Mouse (Mus musculus) liver, embryonic 14.5 days (tissue): ENCODE results near the gene Afg1l. TPM values are rescaled to one million over a fixed set of nuclear protein-coding genes. Genes with fewer than 3 reads are reported as not detected.
A peak's percentile ranks its signal among the peaks of the same experiment; 100 is the strongest.

Experiments used
- ATAC-seq: fragments of 200-750 bp; cut with Nextera tagmentation; 2 replicates; pipeline ENCODE4 v1.8.0; 2017; ENCODE audit warnings: moderate number of reproducible peaks, mild to moderate bottlenecking, moderate library complexity; ENCODE audit not compliant: insufficient read depth
- DNase-seq, 3 experiments: peaks; one replicate each; pipeline ENCODE4 v3.0.0-alpha.2; 2012 to 2013; ENCODE audit warnings: low read depth in 3 of 3, low spot score in 3 of 3
- H3K27ac ChIP-seq: fragments of 300-500 bp; sonication (generic); 2 replicates; pipeline ENCODE4 v1.5.1; 2014; ENCODE audit warnings: moderate library complexity, mild to moderate bottlenecking, control low read depth, inconsistent platforms
- H3K27me3 ChIP-seq: fragments of 300-500 bp; sonication (generic); 2 replicates; pipeline ENCODE4 v1.6.1; 2014; ENCODE audit warnings: mild to moderate bottlenecking, low read length, moderate library complexity; ENCODE audit not compliant: control insufficient read depth, insufficient read depth
- H3K36me3 ChIP-seq: fragments of 300-500 bp; sonication (generic); replicated peaks from 2 replicates; pipeline ENCODE4 v1.6.1; 2014; ENCODE audit warnings: low read depth; ENCODE audit not compliant: control insufficient read depth, insufficient read depth
- H3K4me1 ChIP-seq, 2 experiments: fragments of 200-500 bp in 1 of 2; fragments of 300-500 bp in 1 of 2; sonication (generic) in 1 of 2; replicated peaks; 2 replicates each; pipeline ENCODE4 v1.6.1; 2012 to 2014; ENCODE audit warnings: antibody characterized with exemption in 1 of 2, inconsistent platforms in 1 of 2, low read length in 1 of 2; ENCODE audit not compliant: control insufficient read depth in 2 of 2, insufficient read depth in 2 of 2
- H3K4me2 ChIP-seq: fragments of 300-500 bp; sonication (generic); 2 replicates; pipeline ENCODE4 v1.6.1; 2014; ENCODE audit warnings: low read depth, mild to moderate bottlenecking, control low read depth, moderate library complexity
- H3K4me3 ChIP-seq, 2 experiments: fragments of 200-500 bp in 1 of 2; fragments of 300-500 bp in 1 of 2; sonication (generic) in 1 of 2; 2 replicates each; pipeline ENCODE4 v1.5.1; 2012 to 2014; ENCODE audit warnings: low read depth in 2 of 2, low read length in 2 of 2, mild to moderate bottlenecking in 2 of 2, control low read depth in 1 of 2, inconsistent platforms in 1 of 2, moderate library complexity in 1 of 2; ENCODE audit not compliant: insufficient read depth in 1 of 2
- H3K9ac ChIP-seq: fragments of 300-500 bp; sonication (generic); replicated peaks from 2 replicates; pipeline ENCODE4 v1.6.1; 2014; ENCODE audit warnings: mild to moderate bottlenecking, control low read depth, moderate library complexity
- H3K9me3 ChIP-seq: fragments of 300-500 bp; sonication (generic); 2 replicates; pipeline ENCODE4 v1.6.1; 2016; ENCODE audit warnings: low read length, mixed read lengths; ENCODE audit not compliant: control insufficient read depth
- CTCF ChIP-seq: IDR thresholded peaks from 2 replicates; pipeline ENCODE4 v1.5.1; 2016; ENCODE audit warnings: antibody characterized with exemption, low read depth, control low read depth
- EP300 ChIP-seq: IDR thresholded peaks from 2 replicates; pipeline ENCODE4 v1.6.1; 2016; ENCODE audit warnings: antibody characterized with exemption, low read depth
- WGBS: fragments of 180-500 bp; shearing (Covaris S2); extraction: QIAGEN DNeasy Blood & Tissue Kit; methylation state at CpG from one replicate; pipeline ENCODE4 v1.1.7; 2014; ENCODE audit not compliant: insufficient replicate concordance; 5-methylcytosine and 5-hydroxymethylcytosine counted together
- polyA plus RNA-seq, 2 experiments: library from polyadenylated mRNA; depleted of rRNA in 1 of 2; stranded (reverse) in 1 of 2; unstranded in 1 of 2; fragments of >200 nt; fragmentation: Nextera tagmentation in 1 of 2; extraction: Ambion mirVana in 1 of 2; gene quantifications; 2 replicates each; pipeline versions ENCODE4 v1.2.1 to v1.2.3; 2012 to 2014

Afg1l gene
- polyA plus RNA-seq, 2 experiments, result 1.8 to 2.2 TPM

- Histone ChIP-seq H3K27me3 (no peaks in the 10 kb centered on the region), H3K27ac (no peak overlapping the region), H3K4me1 (peaks cover 0 to 2% of the 10 kb centered on the region in 2 experiments; a peak in 1 of 4 replicates), H3K9me3 (no peaks in the 10 kb centered on the region), H3K36me3 (no peaks in the 10 kb centered on the region), H3K4me2 (no peak overlapping the region), H3K4me3 (no peak overlapping the region), H3K9ac (no peak overlapping the region)
- WGBS, result 72% methylated on average over 11 of the region's 11 CpGs
- TF ChIP-seq CTCF (no peak), EP300 (no peak)
- ATAC-seq, result no peak
- no peak for DNase-seq
Observed at GRCm38 (mm10) chr10:42341815-42342457, 136.4 kb downstream of the Afg1l start.

DNA sequence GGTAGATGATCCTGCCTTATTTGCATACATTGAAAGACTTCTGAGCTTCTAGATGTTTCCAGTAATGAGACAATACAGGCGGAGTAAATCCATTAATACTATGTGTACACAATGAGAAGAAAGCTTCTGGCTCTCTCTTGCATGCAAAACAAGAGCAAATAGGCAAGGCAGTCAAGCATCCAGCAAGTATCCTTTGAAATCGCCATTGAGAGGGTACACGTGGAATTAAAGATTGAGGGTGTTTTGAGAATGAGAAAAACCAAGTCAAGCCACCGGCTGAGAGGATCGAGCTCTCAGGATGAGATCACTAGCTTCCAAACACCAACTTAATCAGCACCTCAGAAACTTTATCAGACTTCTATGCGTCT lies 138.0 kb downstream of the Afg1l start:
- Histone ChIP-seq H3K4me2 (no peak overlapping the region), H3K4me1 (peaks cover 0 to 2% of the 10 kb centered on the region in 2 experiments; a peak in 1 of 4 replicates), H3K9ac (no peak overlapping the region), H3K27ac (no peak overlapping the region), H3K4me3 (no peak overlapping the region), H3K9me3 (no peaks in the 10 kb centered on the region), H3K36me3 (no peaks in the 10 kb centered on the region), H3K27me3 (no peaks in the 10 kb centered on the region)
- WGBS, result 50% methylated on average over 6 of the region's 6 CpGs
- no peak for TF ChIP-seq EP300
- no peak for TF ChIP-seq CTCF
- no peak for DNase-seq
- ATAC-seq, result no peak

DNA sequence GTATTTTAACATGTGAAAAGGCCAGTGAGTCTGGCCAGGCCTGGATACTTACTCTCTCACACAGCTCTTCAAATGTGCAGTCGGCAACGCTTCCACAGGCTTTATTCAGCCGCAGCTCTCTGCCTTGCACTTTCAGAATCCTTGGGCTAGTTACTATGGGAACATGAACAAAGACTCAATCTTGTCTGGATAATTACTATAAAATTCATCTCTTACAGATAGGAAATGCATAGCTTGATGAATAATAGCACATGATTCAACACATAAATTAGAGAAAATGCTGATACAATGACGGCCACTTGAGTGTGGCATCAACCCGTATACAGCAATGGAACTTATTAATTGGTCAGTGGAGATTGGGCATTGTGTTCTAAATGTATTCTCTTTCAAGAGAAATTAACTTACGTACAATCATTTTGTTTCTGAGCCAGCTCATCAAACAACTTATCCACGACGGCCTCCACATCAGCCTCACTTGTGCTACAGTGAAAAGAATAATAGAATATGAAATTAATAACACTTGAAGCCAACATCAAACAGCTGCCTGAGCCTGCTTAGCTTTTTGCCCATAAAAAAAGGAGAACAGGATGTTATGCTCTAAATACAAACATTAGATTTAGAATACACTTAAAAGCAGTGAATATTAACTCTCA lies 138.5 kb downstream of the Afg1l start:
- TF ChIP-seq CTCF (no peak), EP300 (no peak)
- Histone ChIP-seq H3K4me3 (no peak overlapping the region), H3K27ac (no peak overlapping the region), H3K4me1 (peaks cover 0 to 2% of the 10 kb centered on the region in 2 experiments; a peak in 1 of 4 replicates), H3K9ac (no peak overlapping the region), H3K27me3 (no peaks in the 10 kb centered on the region), H3K36me3 (no peaks in the 10 kb centered on the region), H3K9me3 (no peaks in the 10 kb centered on the region), H3K4me2 (no peak overlapping the region)
- WGBS, result 85% methylated on average over 8 of the region's 8 CpGs
- DNase-seq, result no peak
- ATAC-seq, result no peak

DNA sequence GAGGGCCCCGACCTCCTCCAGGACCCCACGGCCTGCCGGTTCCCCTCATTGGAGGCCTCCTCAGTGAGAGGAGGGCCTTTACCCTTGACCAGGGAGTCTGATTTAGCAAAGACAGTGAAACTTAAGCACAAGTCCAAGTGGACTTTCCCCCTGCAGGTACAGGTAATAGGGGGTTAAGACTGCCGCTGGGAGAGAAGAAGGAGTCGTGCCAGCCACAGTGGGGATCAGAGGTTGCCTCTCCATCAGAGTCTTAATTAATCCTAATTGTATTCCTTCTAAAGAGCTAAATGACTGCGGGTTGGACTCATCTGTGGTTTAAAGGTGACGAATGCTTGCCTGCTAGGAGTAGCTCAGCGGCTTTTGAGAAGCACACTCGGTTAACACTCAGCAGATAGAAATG lies 139.9 kb downstream of the Afg1l start:
- DNase-seq (no peak), ATAC-seq (no peak)
- TF ChIP-seq EP300 (no peak), CTCF (no peak)
- H3K4me2 ChIP-seq, result no peak overlapping the region
- peaks cover 0 to 2% of the 10 kb centered on the region in 2 experiments; a peak in 1 of 4 replicates for H3K4me1 ChIP-seq
- WGBS, result 81% methylated on average over 9 of the region's 9 CpGs
- no peak overlapping the region for H3K4me3 ChIP-seq
- no peaks in the 10 kb centered on the region for H3K36me3 ChIP-seq
- no peaks in the 10 kb centered on the region for H3K9me3 ChIP-seq
- H3K27me3 ChIP-seq, result no peaks in the 10 kb centered on the region
- no peak overlapping the region for H3K9ac ChIP-seq
- H3K27ac ChIP-seq, result no peak overlapping the region

DNA sequence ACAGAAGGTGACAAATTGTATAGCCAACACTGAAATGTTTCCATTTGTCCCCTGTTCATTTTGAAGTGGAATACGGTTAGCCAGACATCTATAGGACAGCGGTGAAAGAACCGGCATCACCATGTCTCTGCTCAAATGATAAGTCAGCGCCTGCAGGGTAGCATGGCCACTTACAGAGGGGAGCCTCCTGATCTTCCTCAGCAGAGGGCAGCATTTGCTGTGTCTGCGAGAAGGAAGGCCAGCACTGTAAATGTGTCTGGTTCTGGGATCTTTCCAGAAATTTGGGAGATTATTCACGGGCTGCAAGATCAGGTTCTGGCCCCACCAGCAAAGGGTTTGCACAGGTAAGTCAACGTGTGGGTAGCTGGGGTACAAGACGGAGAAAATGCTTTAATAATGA lies 150.8 kb downstream of the Afg1l start:
- H3K27ac ChIP-seq, result no peak overlapping the region
- ATAC-seq (no peak), DNase-seq (no peak)
- no peaks in the 10 kb centered on the region for H3K36me3 ChIP-seq
- no peak overlapping the region for H3K9ac ChIP-seq
- no peak for TF ChIP-seq EP300
- TF ChIP-seq CTCF, result peak; percentile 51; the same call in 1 of the 2 replicates
- no peaks in the 10 kb centered on the region for H3K4me1 ChIP-seq
- H3K9me3 ChIP-seq, result no peaks in the 10 kb centered on the region
- no peaks in the 10 kb centered on the region for H3K27me3 ChIP-seq
- WGBS, result 64% methylated on average over 8 of the region's 8 CpGs
- H3K4me2 ChIP-seq, result no peak overlapping the region
- no peak overlapping the region for H3K4me3 ChIP-seq
